In the genomic region with DNA sequence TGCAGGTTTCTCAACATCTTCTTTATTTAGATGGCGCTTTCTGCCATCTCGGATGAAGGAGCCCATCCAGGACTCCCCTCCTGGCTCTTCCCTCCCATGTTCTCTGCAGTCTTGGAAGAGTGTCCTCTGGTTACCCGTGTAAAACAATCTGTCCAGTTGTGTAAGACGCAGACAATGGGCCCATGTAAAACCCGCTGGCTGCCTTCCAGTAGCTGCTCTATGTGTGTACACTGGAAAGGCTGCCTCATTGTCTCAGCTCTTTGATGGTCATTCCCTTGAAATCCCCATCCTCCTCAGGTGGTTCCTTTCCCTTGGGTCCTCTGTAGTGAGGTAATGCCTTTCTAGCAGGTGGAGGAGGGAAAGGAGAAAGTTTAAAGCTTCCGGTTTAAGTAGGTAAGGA, we compare ENCODE assay signal across 7 mouse cellular contexts.
DNase-seq lines count a peak whose midpoint lies in the region.

No protein-coding gene starts in this region.

- intact Hi-C loops in left cerebral cortex, postnatal 36 days (cut with DNase I) = no loop called here
- intact Hi-C loops in heart, postnatal 36 days (cut with DNase I) = no loop called here

- DNase-seq in left cerebral cortex, adult 11 months (ENCODE audit: low spot score) = peak; percentile 62
- no peak for DNase-seq in left cerebral cortex, postnatal 36 days (ENCODE audit: low spot score in 2 of 2)
- peak; percentile 40 for DNase-seq in gastrocnemius, postnatal 10 days
- peak; percentile 44 to 67 for DNase-seq in heart, postnatal 36 days
- DNase-seq in lung, postnatal 14 days = peak; percentile 78
- DNase-seq in B cell, adult 2 months = no peak
- no peak for DNase-seq in thymus, postnatal 10 days (ENCODE audit: low spot score in 2 of 2)

Comparison
In these comparisons a context has a peak if more than half of its experiments do, and no peak if none do; other contexts are left out.
1. DNase-seq: peak in left cerebral cortex, adult 11 months (single experiment), gastrocnemius, postnatal 10 days (single experiment), heart, postnatal 36 days (2 of 2) and lung, postnatal 14 days (single experiment); none in left cerebral cortex, postnatal 36 days (0 of 2), B cell, adult 2 months (0 of 2) and thymus, postnatal 10 days (0 of 2).